Mouse (Mus musculus) layer of hippocampus, adult 9-11 months (tissue): ENCODE data around the gene Cldn15.
A peak's percentile ranks its signal among the peaks of the same experiment; 100 is the strongest.
"Not testable (repeated sequence)": the region's sequence is repeated elsewhere in the genome, so short reads cannot be mapped to it uniquely, and the experiment has no call there.

Experiments
- DNase-seq: peaks from one replicate; pipeline ENCODE4 v3.0.0; 2022

Cldn15 gene

DNA sequence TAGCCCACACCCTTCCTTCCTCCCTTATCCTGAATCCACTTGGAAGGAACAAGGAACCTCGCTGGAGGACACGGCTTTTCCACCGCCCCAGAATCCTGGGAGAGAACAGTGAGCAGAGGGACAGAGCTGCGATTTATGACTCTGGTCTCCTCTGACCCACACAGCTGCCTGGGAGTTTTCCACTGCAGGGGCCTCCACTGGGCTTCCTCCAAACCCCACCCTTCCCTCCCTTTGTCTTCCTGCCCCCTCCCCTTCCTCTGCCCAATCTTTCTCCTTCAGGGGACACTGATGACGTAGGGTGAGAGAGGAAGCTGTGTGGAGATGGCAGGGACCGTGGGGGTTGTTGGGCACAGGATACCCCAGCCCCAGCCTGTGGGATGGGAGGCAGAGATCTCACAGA is at the start of gene Cldn15:
Gene Cldn15 (plus strand): TSS at position 286 of the 400 bp plus-strand sequence.
- no peak for DNase-seq

DNA sequence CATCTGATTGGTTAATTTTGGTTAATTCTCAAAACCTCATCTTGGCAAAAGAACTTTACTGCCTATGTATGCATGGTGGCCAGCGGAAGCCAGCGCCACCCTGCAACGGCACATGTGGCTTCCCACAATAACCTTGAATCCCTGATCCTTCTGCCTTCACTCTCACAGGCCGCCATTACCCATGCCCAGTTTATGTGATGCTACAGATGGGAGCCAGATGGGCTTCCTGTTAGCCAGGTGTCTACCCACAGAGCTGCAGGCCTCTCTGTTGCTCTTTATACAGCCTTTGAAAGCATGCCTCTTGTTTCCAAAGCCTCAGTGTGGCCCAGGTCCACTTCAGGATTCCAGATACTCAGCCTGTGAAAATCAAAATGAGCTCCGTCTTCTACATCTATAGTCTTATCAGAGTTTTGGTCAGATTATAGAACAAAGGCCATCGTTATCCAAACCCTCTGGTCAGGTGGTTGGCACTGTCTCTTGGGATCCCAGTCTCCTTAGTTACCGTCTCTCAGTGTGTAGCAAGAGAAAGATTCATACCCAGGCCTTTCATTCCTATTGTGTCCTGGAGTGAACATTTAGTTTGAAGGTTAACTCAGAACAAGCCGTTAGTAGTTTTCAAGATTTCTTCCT is 48.7 kb upstream of the Cldn15 start:
- no peak for DNase-seq

DNA sequence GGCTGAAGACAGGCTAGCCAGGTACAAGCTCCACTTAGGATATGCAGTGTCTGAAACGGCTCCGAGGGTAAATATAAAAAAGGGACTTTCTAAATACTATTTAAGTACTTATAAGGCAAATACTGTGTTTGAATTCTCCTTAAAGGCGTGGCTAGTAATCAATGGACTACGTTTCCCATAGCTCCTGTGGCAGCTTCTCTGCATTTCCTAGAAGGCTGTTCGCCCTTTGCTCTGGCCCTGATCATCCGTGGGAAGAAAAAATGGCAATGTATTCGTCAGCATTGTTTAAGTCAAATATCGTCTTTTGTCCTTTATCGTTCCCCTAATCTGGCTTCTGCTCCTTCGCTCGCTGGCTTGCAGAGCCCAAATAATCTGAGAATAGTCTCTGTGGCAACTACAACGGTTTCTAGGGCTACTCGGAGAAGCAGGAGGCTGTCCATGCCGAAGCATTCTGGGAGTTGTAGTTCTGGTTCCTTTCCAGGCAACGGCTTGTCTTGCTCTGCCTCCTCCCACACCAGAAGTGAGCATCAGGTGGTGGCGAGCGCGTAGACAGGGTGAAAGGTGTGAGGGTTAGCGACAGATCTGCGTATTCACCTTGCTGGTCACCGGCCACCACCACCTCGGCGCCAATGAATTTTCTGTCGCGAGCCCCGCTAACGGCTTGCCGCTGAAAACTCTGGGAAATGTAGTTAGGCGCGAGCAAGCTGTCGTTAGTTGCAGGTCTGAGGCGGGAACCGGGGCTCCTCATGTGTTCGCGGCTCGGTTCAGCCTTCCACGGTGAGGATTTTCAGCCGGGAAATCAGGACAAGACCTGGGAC is 47.6 kb upstream of the Cldn15 start:
- DNase-seq = peak; percentile 83

DNA sequence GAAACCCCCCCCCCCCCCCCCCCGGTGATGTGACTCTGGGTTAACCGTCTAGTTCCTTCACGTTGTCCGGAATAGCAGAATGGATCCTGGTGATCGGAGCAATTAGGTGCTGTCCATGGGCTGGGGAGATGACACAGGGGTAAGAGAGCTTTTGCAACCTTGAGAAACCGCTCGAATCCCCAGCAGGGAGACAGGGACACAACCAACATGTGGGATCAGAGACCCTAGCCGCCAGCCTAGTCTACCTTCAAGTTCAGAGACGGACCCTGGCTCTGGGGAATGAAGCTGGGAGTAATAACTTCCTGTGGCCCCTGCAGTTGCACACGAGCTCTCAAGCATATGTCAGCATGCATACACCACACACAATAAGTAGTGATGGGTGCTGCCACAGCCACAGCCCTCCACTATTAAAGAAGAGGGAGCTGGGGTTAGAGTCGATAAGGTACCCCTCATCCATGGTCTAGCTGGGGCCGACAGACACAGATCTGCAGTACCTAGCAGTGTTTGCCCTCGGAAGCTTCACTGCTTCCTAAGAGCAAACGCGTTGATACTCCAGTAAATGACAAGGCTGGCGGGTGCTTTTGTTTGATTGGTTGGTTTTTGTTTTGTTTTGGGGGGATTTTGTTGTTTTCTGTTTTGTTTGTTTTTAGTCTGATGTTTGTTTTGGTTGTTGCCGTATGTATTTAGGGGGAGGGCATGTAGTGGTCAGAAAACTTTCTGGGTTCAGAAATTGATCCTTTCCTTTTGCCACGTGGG is 46.7 kb upstream of the Cldn15 start:
- DNase-seq = no peak

DNA sequence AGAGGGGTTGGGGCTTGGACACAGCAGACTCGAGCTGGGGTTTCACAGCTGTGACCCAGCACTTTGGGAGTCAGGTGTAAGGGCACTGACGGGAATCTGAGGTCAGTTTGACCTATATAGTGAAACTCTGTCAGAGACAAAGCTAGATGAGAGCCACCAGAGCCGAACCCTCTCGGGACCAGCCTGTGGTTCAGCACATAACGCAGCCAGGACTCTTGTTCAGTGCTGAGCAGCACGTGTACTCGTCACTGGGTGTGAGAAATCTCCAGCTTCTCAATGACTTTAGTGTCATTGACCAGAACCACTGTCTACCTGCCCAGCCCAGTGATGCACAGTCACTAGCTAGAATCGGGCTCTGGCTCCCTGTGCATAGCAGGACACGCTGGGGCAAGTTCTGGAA is 43.6 kb upstream of the Cldn15 start:
- no peak for DNase-seq

DNA sequence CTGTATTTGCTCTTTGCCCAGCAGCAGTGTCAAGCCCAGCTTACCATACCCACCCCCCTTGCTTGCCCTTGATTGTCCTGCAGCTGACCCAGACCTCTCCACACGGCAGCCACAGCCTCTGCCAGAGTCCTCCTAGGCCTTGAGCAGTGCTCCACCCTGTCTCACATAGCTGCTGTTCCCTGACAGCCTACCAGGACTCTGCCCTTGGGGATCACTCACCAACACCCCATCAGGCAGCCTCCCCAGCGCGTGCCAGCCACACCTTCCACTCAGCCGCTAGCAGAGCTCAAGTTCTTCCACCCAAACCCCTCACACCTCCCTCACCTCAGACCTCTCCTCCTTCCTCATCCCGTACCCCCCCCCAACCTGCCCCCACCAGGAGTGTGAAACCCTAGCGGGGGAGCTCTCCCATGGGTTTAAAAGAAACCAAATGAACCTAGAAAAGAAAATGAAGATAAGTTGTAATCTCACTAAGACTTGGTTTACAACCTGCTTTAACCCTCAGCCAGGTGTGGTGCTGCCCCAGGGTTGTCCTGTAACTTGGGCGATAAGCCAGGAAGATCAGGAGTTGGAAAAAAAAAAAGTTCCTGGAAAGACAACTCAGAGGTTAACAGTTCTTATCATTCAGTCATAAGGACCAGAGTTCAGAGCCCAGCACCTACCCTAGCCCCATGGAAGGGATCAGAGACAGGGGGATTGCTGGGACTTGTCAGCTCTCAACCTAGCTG is 42.5 kb upstream of the Cldn15 start:
- DNase-seq = no peak

DNA sequence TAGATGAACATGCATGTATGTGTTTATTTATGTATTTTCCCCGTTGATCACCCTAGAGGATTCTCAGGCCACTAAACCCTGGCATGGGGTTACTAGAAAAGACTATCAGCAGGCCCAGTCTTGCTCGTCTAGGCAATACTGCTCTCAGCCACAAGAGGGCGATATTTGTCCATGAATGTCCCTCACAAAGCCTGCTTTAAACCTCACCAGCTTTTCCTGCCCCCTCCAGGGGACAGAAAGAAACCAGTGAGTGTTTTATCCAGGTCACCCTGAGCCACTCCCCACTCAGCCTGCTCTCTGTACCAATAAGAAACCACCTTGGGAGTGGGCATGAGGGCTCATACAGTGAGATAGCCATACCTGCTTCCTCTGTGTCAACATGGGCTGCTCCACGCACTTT is 37.3 kb upstream of the Cldn15 start:
- DNase-seq = peak; percentile 68

DNA sequence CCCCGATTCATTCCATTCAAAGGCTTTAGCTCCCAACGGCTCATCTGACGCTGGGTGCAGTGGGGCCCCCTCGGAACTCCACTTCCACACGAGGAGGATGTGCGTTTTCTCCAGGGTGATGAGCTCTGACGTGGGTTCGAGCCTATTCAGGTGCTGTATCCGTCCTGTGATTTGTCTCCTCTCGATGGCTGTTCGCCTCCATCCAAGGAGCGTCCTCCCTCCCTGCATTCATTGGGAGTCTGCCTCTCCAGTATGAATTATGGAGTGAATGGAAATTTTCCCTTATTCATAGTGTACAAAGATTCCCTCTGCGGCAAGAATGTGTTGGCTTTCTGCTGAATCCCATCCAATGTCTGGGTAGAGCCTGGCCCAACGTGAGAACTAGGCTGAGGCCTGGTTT is 34.5 kb upstream of the Cldn15 start:
- DNase-seq = no peak

DNA sequence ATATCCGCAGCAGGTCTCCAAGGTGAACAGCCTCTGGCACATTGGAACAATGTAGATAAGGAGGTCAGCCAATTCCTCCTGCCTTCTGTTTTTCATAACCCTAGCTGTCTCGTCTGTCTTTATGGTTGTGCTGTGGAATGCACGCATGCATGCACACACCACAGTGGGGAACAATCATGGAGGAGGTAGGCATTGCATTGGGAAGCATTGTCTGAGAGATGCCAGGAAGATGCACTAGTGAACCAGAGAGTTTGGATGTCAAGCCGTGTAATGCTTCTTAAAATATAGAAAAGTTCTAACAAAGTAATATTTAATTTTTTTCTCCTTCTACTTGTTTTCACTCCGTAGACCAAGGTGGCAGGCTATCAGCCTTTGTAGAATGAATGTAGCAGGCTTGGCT is 33.5 kb upstream of the Cldn15 start:
- no peak for DNase-seq

DNA sequence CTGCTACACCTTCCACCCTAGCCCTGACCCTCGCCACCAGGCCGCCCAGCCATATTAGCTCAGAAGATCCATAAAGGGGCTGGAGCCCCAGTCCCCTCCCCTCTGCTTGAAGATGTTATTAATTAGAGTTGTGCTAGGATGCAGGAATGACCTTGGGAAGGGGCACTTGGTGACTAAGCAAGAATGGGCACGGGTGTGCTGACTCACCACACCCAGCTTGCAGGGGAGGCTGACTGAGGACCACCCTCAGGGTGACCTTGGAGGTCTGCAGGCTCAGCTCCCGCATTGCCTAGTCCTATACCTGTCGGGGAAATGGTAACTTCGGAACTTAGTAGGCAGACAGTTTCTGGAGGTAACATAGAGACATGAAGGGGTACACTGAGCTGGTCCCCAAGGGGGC is 32.5 kb upstream of the Cldn15 start:
- DNase-seq = no peak

DNA sequence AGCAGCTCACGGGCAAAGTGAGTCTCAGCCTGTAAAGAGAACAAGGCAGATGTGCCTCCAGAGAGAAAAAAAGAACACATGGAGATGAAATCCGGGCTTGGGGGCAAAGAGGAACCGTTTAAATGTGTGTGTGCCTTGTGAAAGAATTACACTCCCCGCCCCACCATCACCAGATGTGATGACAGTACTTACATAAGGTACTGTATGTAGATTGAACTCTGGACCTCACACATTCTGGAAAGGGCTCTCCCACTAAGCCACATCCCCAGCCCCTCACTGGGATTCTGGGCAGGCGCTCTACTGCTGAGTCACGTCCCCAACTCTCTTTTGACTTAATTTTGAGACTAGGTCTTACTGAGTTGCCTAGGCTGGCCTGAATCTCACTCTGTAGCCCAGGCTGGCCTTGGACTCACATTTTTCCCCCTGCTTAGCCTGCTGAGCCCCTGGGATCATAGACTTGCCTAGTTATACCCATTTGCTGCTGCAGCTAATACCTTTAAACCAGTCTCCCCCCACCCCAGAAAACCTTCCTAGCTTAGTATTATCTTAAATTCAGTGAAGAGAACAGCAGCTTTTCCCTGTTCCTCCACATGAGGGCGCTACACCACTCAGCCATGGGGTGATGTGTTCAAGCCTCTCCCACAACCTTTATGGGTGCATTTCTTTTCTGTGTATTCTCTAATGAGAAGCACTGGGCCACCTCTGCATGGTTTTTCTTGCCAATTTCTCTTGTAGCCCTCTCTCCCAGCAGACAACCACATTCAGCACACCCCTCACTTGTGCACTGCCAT is 30.3 kb upstream of the Cldn15 start:
- no peak for DNase-seq

DNA sequence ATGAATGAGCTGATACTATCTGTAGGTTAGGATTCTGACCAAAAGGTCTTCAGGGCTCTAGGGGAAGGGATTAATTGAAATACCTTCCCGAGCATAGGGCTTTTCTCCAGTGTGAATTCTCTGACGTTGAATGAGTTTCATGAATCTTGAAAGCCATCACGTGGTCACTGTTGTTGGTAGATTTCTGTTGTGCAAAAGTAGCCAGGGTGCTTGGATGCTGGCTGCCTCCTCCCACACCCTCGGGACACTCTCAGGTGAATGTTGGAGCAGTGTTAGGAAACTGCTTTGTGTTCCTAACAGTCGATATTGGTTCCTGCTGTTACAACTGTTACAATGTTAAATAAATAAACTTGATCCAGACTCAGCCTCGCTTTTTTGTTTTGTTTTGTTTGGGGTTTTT is 29.7 kb upstream of the Cldn15 start:
- DNase-seq = no peak

DNA sequence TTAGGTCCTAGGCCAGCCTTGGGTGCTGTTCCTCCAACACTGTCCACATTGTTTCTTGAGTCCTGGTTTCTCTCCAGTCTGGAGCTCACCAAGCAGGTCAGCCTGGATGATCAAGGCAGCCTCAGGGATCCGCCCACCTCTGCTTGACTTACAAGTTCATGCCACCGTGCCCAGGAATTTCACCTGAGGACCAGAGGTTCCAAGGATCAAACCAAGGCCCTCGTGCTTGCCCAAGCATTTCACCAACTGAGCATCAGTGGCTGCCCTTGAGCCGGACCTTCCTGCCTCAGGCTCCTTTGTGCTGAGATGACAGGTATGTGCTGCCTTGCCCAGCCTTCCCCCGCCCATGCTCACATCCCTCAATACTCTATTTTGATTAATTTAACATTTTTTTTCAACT is 28.8 kb upstream of the Cldn15 start:
- no peak for DNase-seq

DNA sequence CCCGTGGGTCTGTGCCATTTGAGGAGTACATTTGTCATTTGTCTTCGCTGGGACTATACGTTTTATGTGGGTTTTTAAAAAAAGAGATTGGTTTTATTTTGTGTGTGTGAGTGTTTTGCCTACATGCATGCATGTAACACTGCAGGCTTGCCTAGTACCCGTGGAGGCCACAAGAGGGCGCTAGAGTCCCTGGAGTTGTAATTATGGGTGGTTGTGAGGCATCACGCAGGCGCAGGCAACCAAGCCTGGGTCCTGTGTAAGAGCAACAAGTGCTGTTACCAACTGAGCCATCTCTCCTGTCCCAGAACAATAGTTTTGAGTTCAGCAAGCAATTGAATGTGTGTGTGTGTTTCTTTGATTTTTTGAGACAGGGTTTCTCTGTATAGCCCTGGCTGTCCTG is 27.1 kb upstream of the Cldn15 start:
- DNase-seq = no peak

DNA sequence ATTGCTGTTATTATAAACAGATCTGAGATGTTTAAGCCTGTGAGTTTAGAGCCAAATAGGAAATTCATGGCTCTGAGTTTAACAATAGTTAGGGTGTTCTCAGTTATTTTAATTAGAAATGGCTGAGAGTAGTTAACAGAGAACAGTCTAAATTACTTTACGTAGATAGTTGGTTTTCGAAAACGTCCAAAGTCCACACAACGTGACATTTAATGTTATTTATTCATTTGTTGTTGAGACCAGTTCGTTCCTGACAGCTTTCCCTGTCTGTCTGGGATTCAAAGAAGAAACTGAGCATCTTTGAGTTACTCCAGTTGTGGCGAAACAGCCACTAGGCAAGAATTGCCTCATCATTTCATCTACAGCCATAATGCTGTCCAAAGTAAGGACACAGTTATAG is 26.4 kb upstream of the Cldn15 start:
- not testable (repeated sequence) for DNase-seq

DNA sequence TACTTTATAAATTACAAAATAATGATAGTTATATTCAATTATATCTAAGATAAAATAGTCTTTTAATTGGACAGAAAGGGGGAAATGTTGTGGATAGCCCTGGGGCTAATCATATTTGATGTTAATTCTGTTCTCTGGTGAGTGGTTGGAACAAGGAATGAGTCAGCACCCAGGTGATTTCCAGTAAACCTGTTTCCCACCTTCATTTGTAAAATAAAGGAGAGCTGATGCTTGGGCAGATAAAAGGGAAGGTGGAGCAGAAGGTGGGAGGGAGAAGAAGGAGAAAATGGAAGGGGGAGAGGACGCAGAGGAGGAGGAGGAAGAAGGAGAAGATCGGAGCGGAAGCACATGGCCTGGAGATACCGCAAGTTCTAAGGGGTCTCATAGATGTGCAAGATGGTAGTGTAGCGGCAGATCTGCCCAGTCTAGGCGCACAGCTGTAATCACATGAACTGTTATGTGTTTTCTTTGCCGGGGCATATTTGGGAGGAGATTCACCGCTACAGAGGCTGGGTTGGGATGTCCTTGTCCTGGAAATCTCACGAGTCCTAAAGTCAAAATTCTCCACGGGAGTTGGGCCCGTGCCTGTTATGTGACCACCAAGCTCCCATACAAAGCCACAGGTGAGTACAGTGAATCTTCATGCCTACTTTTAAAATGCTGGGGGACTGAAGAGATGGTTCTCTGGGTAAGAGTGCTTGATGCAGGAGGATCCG is 25.4 kb upstream of the Cldn15 start:
- DNase-seq = no peak

DNA sequence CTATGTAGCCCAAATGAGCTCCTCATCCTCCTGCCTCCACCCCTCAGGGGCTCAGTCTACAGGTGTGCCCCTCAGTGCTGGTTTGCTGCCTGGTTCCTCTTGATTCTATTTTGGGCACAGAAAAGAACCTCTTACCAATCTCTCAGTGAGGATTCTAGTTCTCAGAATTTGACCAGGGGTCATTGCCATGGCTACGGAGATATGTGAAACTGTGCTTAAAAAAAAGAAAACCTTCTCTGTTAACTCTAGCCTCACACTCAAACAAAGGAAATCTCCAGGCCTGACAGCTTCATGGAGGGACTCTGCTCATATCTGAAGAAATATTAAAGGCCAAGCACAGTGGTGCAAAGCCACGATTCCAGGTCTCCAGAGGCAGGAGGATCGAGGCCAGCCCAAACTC is 23.6 kb upstream of the Cldn15 start:
- no peak for DNase-seq

DNA sequence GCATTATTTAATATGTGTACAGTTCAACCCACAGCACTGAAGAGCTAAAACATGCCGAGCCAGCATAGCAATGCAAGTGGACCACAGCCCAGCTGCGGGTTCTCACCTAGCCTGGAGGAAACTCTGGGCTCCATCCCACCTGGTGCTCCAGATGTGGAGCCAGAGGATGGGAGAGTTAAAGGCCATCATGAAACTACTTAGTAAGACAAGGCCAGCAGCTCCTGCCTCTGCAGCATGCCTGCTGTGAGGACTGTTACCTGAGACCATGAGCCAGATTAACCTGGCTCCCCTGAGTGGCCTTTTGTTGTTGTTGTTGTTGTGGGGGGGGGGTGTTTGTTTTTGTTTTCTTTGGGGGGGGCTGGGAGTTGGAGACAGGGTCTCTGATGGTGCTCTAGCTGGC is 23.0 kb upstream of the Cldn15 start:
- DNase-seq = no peak

DNA sequence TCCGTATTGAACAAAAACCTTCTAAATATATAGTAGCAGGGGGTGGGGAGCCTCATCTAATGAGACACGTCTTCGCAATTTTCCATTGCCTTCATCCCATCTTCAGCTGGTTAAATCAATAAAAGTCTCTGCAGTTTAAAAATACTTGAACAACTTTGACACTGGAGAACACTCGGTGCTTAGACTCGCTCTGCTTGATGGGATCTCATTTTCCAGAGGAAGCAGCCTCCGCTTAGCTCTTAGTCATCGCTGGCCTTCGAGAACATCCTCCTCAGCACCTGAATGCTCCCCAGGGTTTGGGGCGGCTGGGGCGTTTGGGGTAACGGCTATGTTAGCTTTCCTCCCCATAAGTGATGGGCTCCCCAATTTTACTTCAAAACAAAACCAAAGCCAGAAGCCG is 21.3 kb upstream of the Cldn15 start:
- DNase-seq = no peak

DNA sequence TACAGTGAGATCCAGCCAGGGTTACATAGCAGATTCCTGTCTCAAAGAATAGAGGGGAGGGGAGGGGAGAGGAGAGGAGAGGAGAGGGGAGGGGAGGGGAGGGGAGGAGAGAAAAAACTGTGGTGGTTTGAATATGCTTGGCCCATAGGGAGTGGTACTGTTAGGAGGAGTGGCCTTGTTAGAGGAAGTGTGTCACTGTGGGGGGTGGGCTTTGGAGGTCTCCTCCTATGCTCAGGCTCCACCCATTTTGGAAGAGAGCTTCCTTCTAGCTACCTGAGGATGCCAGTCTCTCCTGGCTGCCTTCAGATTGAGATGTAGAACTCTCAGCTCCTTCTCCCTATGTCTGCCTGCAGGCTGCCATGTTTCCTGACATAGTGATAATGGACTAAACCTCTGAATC is 18.5 kb upstream of the Cldn15 start:
- DNase-seq = no peak

DNA sequence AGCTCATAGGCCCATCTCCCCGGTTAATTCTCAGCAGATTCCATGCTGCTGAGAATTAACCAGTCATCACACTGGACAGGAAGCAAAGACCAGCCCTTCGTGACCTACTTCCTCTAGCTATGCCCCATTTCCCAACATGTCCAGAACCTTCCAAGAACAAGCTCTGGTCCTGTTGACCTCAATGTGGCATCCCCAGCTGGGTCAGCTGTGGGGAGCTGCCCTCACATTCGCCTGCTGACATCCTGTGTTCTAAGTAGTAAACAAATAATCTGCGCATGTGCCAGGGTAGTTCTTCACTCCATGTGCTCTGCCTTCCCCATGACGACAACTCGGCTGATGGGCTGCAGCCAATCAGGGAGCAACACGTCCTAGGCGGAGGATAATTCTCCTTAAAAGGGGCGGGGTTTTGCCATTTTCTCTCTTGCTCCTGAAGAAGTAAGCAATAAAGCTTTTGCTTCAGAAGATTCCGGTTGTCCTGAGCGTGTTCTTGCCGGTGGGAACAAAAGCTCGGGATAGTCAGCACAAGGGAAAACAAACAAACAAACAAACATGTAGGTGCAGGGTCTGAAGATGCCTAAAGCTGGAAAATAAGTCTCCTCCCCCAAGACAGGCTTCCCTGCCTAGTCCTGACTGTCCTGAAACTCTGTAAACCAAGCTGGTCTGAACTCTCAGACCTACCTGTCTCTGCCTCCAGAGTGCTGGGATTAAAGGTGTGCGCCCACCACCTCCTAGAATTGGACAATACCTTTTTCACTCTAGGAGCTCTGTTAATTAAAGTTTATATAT is 16.7 kb upstream of the Cldn15 start:
- not testable (repeated sequence) for DNase-seq
